Mouse (Mus musculus) WW6 (cell line): ENCODE results near the gene Babam2.

Experiments used
- DNase-seq: peaks from one replicate; pipeline ENCODE4 v3.0.0-alpha.2; 2013; ENCODE audit warnings: low read depth, low spot score

The Babam2 gene

DNA sequence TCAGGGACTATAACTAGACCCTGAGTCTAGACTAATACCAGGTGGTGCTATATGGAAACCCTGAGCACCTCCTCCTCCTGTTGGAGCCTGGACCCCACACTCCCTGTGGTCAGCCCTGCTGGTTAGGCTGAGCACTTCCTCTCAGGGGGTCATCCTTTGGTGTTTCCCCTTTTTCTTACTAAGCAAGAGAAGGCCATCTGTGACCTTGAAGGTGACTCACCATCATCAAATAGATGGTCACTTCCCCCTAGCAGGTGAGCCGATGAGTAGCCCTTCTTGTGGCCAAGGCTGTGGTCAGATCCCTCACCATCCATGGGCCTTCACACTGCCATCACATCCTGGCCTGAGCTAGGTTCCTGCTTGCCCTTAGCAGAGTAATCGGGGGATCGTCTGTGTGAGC lies 379.7 kb downstream of the Babam2 start:
- no peak for DNase-seq

DNA sequence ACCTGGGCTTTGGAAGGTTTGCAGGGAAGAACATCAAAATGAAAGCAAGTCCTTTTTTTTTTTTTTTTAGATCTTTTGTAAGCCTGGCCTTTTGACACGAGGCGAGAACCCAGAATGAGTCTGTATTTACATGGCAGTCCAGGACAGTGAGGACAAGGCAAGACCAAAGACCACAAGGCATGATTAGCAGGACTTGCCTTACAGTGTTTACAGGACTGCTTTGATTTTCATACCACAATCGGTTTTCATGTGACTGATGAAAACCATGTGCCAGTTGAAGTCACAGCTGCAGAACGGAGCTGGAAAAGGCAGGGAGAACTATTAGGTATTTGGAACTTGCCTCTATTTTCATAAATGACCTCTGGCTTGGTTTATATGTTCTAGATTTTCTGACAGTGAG lies 381.5 kb downstream of the Babam2 start:
- no peak for DNase-seq

DNA sequence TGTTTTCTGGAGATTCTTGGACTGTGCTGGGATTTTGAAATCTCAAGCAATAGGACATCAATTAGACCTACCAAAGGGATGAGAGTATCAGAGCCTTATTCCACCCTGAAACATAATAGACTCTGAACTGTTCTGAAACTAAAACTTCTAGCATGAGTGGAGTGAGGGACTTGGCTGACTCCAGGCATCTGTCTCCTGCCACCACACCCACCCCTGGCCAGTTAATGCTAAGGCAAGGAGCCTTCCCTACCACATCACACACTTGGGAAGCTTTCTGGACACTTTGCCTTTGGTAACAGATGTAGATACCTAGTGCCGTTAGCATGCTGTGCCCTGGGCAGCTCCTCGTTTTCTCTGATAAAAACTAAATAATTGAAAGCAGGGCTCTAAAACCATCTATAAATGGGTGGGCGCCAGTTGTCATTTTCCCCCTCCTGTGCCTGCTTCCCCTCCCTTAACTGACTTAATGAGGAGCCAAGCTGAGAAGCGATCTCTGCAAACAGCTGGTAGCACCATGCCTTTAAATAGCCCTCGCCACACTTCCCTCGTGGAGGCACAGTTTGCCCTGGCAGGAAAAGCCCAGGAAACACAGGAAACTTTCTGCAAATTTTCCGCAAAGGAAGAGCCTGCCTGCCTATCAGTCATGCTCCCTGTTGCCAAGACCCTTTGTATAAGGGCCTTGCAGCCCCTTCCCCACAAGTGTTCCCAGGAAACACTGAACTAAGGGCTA lies 383.2 kb downstream of the Babam2 start:
- DNase-seq, result no peak

DNA sequence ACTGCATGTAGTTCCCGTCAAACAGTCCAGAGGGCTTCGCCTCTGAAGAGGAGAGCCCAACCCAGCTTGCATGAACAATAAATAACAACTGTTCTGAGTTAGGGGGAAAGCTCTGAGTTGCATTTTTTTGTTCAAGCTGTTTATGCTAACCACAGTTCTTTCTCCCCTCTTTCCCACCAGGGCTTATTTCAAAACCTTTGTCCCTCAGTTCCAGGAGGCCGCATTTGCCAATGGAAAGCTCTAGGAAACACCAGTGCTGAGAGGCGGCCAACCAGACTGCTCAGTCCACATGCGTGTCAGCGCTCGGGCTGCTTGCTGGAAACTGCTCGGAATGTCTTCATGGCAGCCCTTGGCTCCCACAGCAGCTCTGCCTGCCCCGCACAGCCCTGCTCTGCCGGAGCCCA lies 386.9 kb downstream of the Babam2 start:
- no peak for DNase-seq

DNA sequence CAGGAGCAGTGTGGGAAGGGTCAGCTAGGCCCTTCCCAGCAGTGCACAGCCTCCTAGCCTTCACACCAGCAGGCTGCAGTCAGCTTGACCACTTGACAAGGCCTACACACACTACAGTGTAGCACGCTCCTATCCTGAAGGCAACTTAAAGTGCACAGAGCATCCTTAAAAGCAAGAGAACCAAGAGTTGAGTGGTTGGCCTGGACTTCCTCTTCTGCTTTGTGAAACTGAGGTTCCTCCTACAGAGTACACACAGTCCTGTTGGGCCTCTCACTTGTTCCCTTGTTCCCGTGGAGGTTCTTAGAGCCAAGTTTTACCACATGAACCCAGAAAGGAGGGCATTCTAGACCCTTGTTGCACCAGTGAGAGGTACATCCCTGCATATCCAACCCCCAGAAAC lies 388.1 kb downstream of the Babam2 start:
- no peak for DNase-seq

DNA sequence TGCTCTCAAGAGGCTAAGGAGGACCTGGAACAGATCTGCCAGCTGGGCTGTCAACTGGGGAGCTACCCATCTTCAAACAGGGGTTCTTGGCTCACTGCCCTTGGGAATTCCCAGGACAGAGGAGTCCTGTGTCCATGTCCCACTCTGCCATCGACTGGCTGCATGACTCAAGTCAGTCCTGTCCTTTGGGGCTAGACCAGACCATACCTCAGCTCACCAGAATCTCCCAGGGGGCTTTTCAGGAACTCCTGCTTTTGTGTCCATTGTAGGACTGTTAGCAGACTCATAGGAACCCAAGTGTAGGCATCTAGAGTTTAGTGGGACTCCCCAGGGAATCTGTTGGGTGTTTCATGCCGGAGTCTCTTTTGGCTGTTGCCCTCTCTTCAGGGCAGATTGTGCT lies 388.5 kb downstream of the Babam2 start:
- DNase-seq, result no peak

DNA sequence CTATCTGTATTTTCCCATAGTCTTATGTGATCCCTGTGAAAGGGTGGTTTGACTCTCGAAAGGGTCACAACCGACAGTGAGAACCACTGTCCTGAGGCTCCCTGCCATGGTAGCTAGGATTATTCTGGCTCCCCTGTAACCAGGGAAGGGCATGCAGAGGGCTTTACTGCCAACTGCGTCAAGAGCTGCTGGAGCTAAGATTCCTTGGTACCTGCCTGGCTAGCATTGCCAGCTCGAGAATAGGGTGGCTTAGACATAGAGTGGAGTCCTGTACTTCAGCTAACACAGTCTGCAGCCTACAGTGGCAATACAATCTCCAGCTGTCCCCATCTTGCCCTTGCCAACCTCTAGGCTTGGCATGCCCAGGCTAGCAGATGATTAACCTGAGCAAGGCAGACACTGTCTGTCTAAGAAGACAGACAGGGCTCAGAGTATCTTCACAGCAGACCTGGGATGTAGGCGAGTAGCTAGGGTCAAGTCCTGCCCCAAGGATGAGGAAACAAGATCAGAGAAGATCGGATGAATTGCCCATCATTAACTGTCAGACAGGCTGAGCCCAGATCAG lies 389.1 kb downstream of the Babam2 start:
- DNase-seq, result no peak

DNA sequence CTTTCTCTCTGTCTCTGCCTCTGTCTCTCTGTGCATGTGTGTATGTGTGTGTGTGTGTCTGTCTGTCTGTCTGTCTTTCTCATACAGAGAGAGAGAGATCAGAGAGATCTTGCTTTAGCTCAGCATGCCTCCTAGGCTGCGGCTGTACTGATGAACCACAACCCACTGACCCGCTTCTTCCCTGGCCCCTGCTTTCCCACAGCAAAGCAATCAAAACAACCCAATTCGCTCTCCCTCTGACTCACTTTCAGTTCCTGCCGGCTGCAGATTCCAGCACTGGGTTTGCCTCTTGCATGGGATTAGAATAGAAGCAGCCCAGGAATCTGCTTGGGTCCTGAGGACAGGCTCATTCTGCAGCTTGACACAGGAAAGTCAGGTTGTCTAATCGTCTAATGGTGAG lies 392.0 kb downstream of the Babam2 start:
- no peak for DNase-seq

DNA sequence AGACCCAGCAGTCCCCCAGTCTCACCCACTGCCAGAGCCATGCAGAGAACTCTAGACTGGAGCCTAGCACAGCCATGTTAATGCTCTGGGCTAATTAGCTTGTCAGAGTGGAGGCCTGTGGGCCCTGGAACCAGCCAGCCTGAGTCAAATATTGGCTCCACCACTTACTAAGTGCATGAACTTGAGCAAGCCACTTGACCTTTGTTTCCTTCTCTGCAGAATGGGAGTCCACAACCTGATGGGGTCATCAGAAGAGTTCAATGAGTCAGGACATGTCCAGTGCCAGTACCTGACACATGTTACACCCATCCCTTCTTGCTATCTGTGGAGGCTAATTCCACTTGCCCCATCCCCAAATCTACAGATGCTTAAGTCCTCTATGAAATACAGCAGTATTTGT lies 394.8 kb downstream of the Babam2 start:
- DNase-seq, result no peak

DNA sequence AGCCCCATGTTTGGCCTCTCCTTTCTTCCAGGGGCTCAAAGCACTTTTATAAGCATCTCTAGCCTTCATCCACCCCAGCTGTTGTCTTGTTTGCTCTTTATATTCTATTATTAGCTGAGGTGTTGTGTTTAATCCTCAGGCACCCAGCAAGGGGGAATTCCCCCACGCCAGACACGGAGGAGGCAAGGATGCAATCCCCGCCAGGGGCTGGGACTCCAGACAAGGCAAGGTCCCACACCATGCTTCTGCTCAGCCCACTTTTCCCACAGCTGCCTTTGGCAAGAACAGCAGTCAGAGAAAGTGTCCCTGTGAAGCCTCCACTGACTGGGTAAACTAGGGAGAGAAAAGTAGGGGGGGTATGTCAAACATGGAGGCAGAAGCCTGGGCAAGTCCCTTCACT lies 401.2 kb downstream of the Babam2 start:
- no peak for DNase-seq

DNA sequence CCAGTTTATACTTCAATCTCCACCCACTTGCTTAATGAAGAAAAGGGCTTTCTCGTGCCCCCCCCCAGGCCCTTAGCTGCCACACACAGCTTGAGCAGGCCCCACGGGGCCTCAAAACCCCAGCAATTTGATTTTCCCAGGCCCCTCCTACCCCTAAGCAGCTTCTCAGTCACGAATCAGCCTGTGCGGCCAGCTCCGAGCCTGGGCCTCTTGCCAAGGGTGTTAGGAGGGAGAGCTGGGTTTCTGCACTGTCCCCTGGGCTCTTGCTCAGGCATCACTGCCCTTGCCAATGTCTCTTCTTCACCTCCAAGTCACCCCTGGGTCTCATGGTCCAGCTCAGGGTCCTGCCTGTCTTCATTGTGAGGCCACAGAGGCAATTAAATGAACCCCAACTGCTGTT lies 405.0 kb downstream of the Babam2 start:
- DNase-seq, result no peak

DNA sequence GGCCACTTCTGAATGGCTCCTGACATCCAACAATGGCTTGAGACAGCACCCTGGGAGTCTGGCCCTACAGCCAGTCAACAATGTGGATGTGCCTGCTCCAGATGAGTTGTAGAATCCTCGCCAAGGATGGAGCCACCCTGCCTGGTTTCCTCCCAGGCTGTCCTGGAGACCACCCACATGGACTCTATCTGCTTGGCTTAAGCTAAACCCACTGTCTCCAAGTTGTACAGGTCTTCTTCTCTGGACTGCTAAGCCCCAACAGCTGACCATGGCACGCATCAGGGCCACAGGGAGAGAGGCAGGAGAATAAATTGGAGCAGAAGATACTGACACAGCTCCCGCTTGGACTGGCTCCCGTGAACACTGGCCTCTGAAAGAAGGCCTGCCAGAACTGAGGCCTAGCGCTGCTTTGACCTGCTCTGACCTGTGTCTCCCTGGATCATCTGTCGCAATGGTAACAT lies 405.5 kb downstream of the Babam2 start:
- DNase-seq, result no peak

DNA sequence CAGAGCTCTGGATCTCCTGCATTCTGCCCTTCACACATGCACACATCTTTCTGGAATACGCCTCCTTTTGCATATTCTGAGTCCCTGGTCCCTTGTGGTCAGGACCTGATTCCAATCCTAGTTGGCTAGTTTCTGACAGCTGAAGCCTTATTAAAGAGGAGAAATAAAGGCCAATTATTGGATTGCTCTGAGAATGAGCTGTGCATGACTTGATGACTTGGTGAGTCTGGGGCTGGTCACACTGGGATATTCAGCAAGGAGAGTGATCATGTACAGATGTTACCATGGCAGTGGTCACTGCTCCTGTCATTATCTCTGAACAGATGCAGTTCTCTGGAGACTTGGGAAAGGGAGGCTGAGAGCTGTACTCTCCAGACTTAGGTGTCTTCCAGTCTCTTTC lies 406.1 kb downstream of the Babam2 start:
- DNase-seq, result no peak

DNA sequence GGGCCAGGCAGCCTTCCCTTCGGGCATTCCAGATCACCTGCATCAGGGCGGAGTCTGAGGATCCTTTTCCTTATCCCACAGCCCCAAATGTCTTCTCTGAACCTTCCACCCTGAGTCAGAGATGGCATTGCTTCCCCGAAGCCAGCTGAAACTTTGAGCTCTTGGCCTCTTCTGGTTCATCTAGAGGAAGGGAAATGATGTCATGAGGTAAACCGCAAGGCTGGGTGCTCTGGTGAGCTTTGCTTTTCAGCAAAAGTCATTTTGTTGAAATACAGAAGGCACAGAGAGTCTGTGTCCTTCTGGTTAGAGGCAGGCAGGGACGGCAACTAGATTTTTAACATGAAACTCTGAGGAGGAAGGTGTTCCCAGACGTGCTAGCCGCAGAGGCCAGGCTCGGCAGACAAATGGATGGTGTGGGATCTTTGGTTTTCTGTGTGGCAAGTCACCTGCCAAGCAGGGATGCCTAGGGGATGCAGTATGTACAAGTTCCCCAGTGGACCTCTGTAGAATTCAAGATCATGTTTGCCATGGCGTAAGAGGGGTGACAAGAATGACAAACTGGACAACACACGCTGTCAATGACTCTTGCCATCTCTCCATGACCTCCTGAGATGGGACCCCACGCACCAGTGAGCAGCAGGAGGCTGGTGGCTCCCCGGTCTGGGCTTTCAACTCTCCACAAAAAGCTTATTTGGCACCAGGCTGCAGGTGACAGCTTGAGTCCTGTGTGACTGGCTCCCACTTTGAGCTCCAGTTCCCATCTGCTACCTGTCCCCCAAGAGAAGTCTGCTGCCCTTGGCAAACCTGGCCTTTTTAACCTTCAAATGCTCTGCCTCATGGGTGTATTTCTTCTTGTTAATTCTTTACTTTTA lies 406.9 kb downstream of the Babam2 start:
- no peak for DNase-seq

DNA sequence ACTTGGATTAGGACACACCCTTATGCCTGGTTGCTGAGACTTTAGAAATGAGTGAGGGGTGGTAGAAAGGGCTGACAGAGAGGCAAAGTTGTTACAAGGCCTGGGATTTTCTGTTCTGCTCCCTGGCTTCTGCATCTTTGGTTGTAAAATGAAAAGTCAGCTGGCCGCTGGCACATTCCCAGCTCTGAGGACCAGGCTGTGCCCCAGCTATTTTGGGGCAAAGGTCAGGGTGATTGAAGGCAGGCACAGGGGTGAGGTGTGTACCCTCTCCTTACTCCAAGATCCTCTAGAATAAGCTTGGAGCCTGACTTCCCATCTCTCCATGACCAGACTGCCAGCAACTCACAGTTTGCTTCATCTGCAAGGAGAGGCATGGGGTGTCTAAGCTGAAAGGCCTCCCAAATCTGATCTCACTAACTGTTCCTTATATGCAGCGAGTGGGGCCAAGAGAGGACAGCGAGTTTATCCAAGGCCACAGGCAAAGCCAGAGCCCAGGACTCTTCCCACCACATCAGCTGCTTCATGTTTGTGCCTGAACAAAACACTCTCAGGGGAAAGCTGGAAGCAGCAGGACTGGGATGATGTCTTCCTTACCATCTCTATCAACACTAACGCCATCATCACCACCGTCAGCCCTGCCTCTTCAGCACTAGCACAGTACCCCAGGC lies 409.1 kb downstream of the Babam2 start:
- DNase-seq, result no peak

DNA sequence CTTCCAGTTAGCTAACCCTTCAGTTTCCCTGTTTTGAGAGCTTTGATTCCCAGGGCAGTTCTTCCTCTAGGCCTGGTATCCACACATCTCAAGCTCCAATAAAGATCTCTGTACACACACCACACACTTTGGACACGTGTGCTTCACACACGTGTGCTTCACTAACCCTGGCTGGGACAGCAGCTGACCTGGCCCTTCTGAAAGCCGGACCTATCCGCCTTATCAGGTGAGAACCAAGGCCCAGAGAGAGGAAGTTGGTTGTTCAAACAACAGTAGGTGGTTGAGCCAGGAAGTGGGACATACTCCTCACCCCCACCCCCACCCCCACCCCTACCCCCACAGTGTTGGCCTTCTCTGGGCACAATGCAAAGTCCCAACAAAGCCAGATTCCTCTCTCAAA lies 413.2 kb downstream of the Babam2 start:
- no peak for DNase-seq

DNA sequence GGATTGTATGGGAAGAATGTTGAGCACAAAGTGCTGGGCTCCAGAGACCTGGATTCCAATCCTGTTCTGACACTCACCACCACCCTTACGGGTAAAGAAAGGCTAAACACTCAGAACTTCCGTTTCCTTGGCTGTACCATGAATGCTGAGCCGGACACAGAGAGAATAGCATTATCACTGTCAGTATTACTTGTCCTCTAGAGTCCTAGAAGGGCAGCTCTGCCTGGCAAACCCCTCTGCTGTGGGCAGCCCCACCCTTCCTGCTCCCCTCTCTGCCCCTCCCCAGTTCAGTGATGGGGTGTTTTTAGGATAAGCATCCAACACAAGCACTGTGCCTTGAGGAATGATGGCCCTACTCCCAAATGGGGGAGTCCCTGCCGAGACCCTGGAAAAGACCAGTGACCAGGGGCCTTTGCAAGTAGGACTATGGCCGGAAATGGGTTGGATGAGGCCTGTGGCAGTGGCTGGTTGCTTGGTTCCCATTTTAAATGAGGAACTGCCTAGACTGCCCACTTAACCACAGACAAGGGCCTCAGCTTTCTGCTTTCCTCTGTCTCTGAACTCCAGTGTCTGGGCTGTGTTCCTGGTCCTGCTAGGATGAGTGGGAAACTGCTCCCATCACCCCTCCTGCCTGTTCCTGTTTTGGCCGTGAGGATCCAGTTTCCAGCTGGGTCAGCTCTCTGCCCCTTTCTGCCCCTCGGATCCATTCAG lies 414.9 kb downstream of the Babam2 start:
- DNase-seq, result no peak

DNA sequence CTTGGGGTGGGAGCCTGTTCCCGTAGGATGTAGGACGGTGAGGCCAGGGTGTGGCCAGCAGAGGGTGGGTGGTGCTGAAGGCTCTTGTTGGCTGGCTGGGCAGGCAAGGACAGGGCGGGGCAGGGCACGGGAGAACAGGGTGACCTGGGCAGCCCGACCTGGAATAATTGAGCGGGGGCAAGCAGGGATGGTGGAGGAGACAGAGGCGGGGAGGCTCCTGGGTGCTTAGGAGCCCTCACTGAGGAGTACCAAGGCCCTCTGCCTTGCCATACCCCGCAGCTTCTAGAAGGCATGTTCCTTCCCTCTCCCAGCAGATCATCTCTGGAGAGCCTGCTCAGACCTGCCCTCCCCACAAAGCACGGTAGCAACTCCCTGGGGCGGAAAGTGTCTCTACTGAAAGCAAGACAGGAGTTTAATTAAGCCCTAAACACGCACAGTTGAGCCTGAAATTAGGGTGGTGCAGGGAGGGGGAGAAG lies 423.5 kb downstream of the Babam2 start:
- DNase-seq, result no peak

DNA sequence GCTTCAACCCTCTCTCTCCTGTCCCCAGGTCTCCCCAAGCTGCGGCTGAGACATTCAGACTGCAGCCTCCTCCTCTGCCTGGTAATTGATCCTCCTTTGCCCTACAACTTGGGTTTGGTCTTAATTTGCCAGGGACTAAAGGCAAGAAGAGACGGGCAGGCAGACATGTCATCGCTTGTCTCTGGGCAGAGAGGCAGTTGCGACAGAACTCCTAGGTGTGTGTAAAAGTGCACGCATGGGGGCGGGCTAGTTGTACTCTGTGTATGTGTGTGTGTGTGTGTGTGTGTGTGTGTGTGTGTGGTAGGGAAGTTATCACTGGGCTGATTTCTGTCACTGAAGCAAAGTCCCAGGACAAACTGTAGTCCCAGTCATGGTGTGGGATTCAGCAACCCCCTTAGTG lies 424.5 kb downstream of the Babam2 start:
- DNase-seq, result no peak

DNA sequence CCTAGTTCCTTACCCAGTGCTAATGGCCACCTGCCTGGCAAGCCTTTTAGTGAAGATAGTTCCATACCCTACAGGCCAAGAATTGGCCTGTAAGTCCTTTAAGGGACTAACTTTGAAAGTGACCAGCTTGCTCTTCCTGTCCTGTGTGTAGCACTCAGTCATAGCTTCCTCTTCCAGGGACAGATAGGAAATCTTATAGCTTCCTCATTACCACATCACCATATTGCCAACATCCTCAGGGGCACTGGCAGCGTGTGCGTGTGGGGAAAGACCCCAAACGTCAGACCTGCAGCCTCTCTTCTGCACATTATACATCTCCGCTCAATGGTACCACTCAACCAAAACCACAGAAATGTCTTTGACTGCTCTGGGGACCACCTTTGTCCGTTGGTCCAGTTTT lies 424.9 kb downstream of the Babam2 start:
- DNase-seq, result no peak

DNA sequence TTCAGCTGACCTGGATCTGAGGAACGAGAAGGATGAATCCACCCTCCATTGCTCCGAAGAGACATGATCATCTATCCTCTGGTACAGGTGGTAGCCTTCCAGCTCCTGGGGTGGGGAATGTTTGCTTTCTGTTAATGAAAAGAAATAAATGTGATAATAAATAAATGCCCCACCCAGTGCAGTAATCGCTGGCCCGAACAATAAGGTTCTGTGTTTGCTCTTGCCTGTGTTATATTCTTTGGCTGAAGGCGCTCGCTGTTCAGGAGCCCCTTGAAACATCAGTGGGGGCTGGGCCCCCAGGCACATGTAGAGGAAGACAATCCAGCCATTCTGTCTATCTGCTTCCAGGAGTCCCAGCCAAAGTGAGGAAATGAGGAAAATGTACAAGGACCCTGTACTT lies 427.5 kb downstream of the Babam2 start:
- no peak for DNase-seq
